Mouse (Mus musculus): ENCODE measurements at regions not wholly inside any gene's neighbourhood (a gene's known extent, or its start where the extent isn't known, plus 50 kb on each side); places are given as distances from the start of the nearest gene placed in this dataset.

DNA sequence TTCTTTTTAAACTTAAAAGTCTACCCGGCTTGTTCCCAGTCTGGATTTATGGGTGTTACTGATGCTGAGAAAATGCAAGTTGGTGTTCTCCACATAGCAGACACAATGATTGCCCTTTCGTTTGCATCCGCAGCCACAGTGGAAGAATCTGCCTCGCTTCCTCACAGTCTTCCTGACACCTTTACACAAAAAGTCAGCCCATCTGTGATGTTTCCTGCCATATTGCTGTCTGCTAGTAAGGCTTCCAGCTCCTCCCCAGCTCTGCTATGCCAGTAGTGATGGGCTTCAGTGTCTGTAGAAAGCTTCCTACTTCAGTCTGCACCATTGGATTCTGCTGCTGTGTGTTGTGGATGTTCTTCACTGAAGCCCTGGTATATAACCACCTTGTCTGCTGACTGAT is 441.8 kb upstream of the Cwc22 start:
- 78% methylated on average over 4 of the region's 4 CpGs for WGBS
- H3K4me1 ChIP-seq (replicated peaks; ENCODE audit: control insufficient read depth, insufficient read depth, low read length) = no peaks in the 10 kb centered on the region
- H3K9me3 ChIP-seq (ENCODE audit: control insufficient read depth, low read length) = no peaks in the 10 kb centered on the region
- no peaks in the 10 kb centered on the region for H3K27me3 ChIP-seq (ENCODE audit: control insufficient read depth, insufficient read depth, low read length)
- ATAC-seq (ENCODE audit: low FRiP score) (no peak), DNase-seq (ENCODE audit: low spot score) (no peak)
- H3K27ac ChIP-seq (ENCODE audit: low read depth, low read length) = no peak overlapping the region
- H3K4me2 ChIP-seq (replicated peaks; ENCODE audit: low read depth, low read length) = no peak overlapping the region
- H3K9ac ChIP-seq (ENCODE audit: low read depth, low read length) = no peak overlapping the region
- H3K4me3 ChIP-seq (ENCODE audit: low read depth, low read length) = no peak overlapping the region
- H3K36me3 ChIP-seq (ENCODE audit: control insufficient read depth, insufficient read depth, low read length) = no peaks in the 10 kb centered on the region

DNA sequence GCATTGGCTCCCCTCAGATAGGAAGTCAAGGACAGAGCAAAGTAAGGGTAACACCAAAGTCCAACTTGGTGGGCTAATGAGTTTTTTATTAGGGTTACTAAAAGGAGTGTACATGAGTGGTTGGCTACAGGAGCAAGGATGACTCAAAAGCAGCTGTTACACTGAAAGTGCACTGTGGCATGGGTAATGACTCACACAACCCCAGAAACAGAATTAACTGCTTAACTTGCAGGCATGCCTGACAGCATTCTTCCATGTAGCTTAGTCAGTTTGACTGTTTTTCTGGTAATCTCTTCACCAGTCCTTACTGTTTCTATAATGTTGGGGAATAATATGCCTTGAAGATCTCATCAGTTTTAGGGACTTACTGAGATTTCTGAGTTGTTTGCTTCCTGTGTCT is 435.1 kb upstream of the Cwc22 start:
- no peak overlapping the region for H3K9ac ChIP-seq (ENCODE audit: low read depth, low read length)

DNA sequence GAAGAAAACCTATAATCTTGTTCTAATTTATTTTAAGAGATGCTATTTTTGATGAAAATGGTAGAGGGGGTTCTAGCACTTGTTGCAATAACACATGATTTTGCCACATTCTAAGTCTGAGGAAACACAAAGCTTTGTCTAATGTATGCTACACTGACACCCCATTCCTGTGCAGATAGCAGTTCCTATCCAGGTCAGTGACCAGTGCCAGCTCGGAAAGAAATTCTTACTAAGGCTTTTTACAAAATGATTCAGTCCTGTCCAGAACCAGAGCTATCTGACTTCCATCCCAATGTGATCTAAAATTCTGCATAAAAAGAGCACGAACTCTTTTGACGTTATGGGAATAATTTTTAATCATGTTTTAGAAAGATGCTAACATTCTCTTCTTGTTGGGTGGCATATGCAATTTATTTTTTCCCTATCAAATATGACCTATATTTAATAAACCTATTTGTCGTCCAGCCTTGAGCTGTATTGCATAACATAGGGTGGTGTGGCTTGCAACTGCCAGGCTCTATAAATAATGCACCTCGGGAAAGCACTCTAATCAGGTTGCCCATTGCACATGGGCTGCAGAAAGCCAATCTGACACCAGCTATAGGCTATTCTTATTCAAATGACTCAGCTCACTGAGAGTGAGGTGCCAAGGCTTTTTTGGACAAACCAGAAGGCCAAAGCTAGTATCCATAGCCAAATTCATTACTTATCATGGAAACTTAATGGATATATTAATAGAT is 385.7 kb upstream of the Cwc22 start:
- H3K4me3 ChIP-seq (ENCODE audit: low read depth, low read length) = no peak overlapping the region
- DNase-seq (ENCODE audit: low spot score) = no peak
- H3K9ac ChIP-seq (ENCODE audit: low read depth, low read length) = no peak overlapping the region
- H3K27me3 ChIP-seq (ENCODE audit: control insufficient read depth, insufficient read depth, low read length) = no peaks in the 10 kb centered on the region
- WGBS = 85% methylated on average over 5 of the region's 5 CpGs
- ATAC-seq (ENCODE audit: low FRiP score) = no peak
- H3K36me3 ChIP-seq (ENCODE audit: control insufficient read depth, insufficient read depth, low read length) = no peaks in the 10 kb centered on the region
- no peaks in the 10 kb centered on the region for H3K4me1 ChIP-seq (replicated peaks; ENCODE audit: control insufficient read depth, insufficient read depth, low read length)
- H3K27ac ChIP-seq (ENCODE audit: low read depth, low read length) = no peak overlapping the region
- no peak overlapping the region for H3K4me2 ChIP-seq (replicated peaks; ENCODE audit: low read depth, low read length)
- no peaks in the 10 kb centered on the region for H3K9me3 ChIP-seq (ENCODE audit: control insufficient read depth, low read length)

More for the DNA sequence above, 435.1 kb upstream of the Cwc22 start:
- ATAC-seq (ENCODE audit: low FRiP score) (no peak), DNase-seq (ENCODE audit: low spot score) (no peak)
- H3K27ac ChIP-seq (ENCODE audit: low read depth, low read length) = no peak overlapping the region
- H3K36me3 ChIP-seq (ENCODE audit: control insufficient read depth, insufficient read depth, low read length) = no peaks in the 10 kb centered on the region
- no peaks in the 10 kb centered on the region for H3K27me3 ChIP-seq (ENCODE audit: control insufficient read depth, insufficient read depth, low read length)
- no peaks in the 10 kb centered on the region for H3K4me1 ChIP-seq (replicated peaks; ENCODE audit: control insufficient read depth, insufficient read depth, low read length)
- no peak overlapping the region for H3K4me3 ChIP-seq (ENCODE audit: low read depth, low read length)
- no peak overlapping the region for H3K4me2 ChIP-seq (replicated peaks; ENCODE audit: low read depth, low read length)
- H3K9me3 ChIP-seq (ENCODE audit: control insufficient read depth, low read length) = no peaks in the 10 kb centered on the region

DNA sequence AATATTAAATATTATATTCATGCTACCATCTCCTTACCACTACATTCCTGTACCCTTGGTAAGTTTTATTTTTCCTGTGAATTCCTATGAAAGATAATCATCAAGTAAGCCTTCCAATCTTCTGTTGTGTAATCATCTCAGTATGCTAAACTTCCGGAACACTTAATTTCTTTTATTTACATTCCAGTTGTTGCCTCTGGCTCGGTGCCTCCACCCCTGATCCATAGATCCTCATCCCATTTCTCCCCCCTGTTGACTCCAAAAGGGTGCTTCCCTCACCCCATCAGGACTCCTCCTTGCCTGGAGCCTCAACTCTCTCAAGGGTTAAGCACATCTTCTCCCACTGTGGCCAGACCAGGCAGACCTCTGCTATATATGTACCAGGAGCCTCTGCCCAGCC is 379.9 kb upstream of the Cwc22 start:
- Histone ChIP-seq H3K4me1 (replicated peaks; ENCODE audit: control insufficient read depth, insufficient read depth, low read length) (no peaks in the 10 kb centered on the region), H3K27ac (ENCODE audit: low read depth, low read length) (no peak overlapping the region), H3K9me3 (ENCODE audit: control insufficient read depth, low read length) (no peaks in the 10 kb centered on the region), H3K9ac (ENCODE audit: low read depth, low read length) (no peak overlapping the region), H3K4me2 (replicated peaks; ENCODE audit: low read depth, low read length) (no peak overlapping the region), H3K4me3 (ENCODE audit: low read depth, low read length) (no peak overlapping the region), H3K36me3 (ENCODE audit: control insufficient read depth, insufficient read depth, low read length) (no peaks in the 10 kb centered on the region), H3K27me3 (ENCODE audit: control insufficient read depth, insufficient read depth, low read length) (no peaks in the 10 kb centered on the region)
- 83% methylated on average over 2 of the region's 2 CpGs for WGBS
- ATAC-seq (ENCODE audit: low FRiP score) = no peak
- no peak for DNase-seq (ENCODE audit: low spot score)

DNA sequence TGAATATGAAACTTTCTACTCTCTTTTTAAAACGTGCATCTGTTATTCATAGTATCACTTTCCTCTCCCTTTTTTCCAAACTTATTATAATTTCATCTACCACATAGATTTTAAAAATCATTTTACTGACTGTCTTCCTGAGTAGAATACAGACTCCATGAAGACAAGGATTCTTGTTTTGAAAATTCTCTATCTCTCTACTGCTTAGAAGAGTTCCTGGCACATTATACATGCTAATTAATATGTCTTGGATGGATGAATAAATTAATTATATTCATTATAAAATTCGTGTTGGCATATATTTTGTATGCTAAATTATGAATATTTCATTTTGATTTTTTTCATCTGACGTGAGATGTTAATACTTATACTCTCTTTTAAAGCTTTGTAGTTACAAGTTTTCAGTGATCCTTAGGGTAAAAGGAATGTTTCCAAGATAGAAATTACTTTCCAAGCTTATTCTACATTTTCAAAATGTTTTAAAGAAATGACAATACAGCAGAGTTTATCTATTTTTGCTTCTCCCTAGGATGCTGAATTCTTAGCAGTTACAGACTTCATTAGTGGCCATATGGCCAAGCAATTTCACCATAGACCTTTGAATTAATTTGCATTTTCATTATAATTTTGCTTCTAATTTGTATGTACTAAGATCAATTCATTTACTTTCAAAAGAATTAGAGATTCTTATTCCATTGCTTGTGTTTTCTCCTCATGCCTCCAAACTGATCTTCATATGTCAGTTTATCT is 376.2 kb upstream of the Cwc22 start:
- no peak overlapping the region for H3K27ac ChIP-seq (ENCODE audit: low read depth, low read length)
- no peaks in the 10 kb centered on the region for H3K36me3 ChIP-seq (ENCODE audit: control insufficient read depth, insufficient read depth, low read length)
- H3K9me3 ChIP-seq (ENCODE audit: control insufficient read depth, low read length) = no peaks in the 10 kb centered on the region
- DNase-seq (ENCODE audit: low spot score) (no peak), ATAC-seq (ENCODE audit: low FRiP score) (no peak)
- no peaks in the 10 kb centered on the region for H3K4me1 ChIP-seq (replicated peaks; ENCODE audit: control insufficient read depth, insufficient read depth, low read length)
- no peak overlapping the region for H3K9ac ChIP-seq (ENCODE audit: low read depth, low read length)
- no peak overlapping the region for H3K4me3 ChIP-seq (ENCODE audit: low read depth, low read length)
- WGBS = 72% methylated on average over 3 of the region's 3 CpGs
- no peak overlapping the region for H3K4me2 ChIP-seq (replicated peaks; ENCODE audit: low read depth, low read length)
- no peaks in the 10 kb centered on the region for H3K27me3 ChIP-seq (ENCODE audit: control insufficient read depth, insufficient read depth, low read length)

DNA sequence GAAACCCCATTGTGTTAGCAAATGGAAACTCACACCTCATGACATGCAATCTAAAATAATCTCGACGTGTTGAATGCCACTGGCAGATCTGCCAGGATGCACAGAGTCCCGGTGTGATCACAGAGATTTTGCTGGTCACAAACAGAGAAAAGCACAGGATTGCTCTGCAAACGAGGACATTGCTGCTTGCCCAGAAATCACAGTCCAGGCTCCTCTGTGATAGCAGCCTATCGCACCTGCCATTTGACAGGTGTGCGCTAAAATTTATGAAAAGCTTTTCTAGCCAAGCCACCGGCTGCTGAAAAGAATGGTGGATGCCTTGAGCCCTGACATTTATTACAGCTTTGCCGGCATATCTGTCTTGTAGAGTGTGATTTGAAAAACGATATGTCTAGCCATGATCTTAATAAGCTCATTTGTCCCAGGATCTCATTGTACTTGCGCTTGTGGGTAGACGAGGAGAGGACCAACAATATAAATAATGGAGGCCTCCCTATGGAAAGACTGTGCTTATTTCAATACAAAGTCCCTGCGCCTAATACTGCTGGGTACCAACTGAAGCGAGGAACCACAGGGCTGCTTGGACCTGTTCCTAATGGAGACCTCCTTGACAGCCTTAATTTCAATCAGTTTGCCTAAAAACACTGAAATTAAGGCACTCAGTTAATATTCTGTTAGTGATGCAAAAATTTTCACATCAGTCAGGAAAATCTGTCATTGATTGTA is 365.8 kb upstream of the Cwc22 start:
- Histone ChIP-seq H3K4me1 (replicated peaks; ENCODE audit: control insufficient read depth, insufficient read depth, low read length) (no peaks in the 10 kb centered on the region), H3K9me3 (ENCODE audit: control insufficient read depth, low read length) (no peaks in the 10 kb centered on the region), H3K4me2 (replicated peaks; ENCODE audit: low read depth, low read length) (no peak overlapping the region), H3K27me3 (ENCODE audit: control insufficient read depth, insufficient read depth, low read length) (no peaks in the 10 kb centered on the region), H3K9ac (ENCODE audit: low read depth, low read length) (no peak overlapping the region), H3K36me3 (ENCODE audit: control insufficient read depth, insufficient read depth, low read length) (no peaks in the 10 kb centered on the region), H3K4me3 (ENCODE audit: low read depth, low read length) (no peak overlapping the region), H3K27ac (ENCODE audit: low read depth, low read length) (no peak overlapping the region)
- DNase-seq (ENCODE audit: low spot score) (no peak), ATAC-seq (ENCODE audit: low FRiP score) (peak; percentile 60; the same call in 1 of the 2 replicates)
- WGBS = 79% methylated on average over 13 of the region's 13 CpGs

DNA sequence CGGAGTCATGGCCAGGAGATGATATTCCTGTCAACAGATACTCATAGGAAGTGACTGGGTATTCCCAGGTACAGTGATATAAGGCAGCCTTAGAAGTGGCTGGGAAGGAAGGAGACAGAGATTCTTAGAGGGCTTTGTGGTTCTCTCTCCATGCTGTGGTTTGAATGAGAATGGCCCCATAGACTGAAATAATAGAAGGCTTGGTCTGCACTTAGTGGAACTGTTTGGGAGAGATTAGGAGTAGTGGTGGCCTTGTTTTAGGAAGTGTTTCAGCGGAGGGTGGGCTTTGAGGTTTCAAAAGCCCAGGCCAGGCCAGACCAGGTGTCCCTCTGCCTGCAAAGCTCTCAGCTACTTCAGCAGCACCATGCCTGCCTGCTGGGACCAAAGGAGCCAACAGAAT is 363.2 kb upstream of the Cwc22 start:
- DNase-seq (ENCODE audit: low spot score) (no peak), ATAC-seq (ENCODE audit: low FRiP score) (no peak)
- no peaks in the 10 kb centered on the region for H3K9me3 ChIP-seq (ENCODE audit: control insufficient read depth, low read length)
- no peaks in the 10 kb centered on the region for H3K4me1 ChIP-seq (replicated peaks; ENCODE audit: control insufficient read depth, insufficient read depth, low read length)
- no peak overlapping the region for H3K4me2 ChIP-seq (replicated peaks; ENCODE audit: low read depth, low read length)
- no peak overlapping the region for H3K27ac ChIP-seq (ENCODE audit: low read depth, low read length)
- 68% methylated on average over 2 of the region's 2 CpGs for WGBS
- H3K9ac ChIP-seq (ENCODE audit: low read depth, low read length) = no peak overlapping the region
- H3K4me3 ChIP-seq (ENCODE audit: low read depth, low read length) = no peak overlapping the region
- no peaks in the 10 kb centered on the region for H3K36me3 ChIP-seq (ENCODE audit: control insufficient read depth, insufficient read depth, low read length)
- no peaks in the 10 kb centered on the region for H3K27me3 ChIP-seq (ENCODE audit: control insufficient read depth, insufficient read depth, low read length)

DNA sequence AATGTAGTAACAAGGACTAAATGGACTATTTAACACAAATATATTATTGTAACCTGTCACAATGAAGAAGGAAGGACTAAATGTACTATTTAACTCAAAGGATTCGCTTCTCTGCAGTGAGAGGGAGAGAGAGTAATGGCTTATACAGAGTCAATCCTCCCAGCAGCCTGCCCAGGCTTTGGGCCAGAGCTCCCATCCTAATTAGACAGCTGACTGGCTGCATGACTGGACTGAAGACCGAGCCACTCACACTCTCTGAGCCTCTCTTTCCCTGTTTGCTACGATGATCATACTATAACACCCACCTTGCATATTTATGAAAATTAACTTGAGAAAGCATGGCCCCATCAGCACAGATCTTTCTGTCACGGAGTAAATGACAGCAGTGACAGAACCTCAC is 360.7 kb upstream of the Cwc22 start:
- WGBS = 89% methylated on average over 4 of the region's 4 CpGs
- Histone ChIP-seq H3K27ac (ENCODE audit: low read depth, low read length) (no peak overlapping the region), H3K9me3 (ENCODE audit: control insufficient read depth, low read length) (no peaks in the 10 kb centered on the region), H3K9ac (ENCODE audit: low read depth, low read length) (no peak overlapping the region), H3K36me3 (ENCODE audit: control insufficient read depth, insufficient read depth, low read length) (no peaks in the 10 kb centered on the region), H3K27me3 (ENCODE audit: control insufficient read depth, insufficient read depth, low read length) (no peaks in the 10 kb centered on the region), H3K4me3 (ENCODE audit: low read depth, low read length) (no peak overlapping the region), H3K4me1 (replicated peaks; ENCODE audit: control insufficient read depth, insufficient read depth, low read length) (no peaks in the 10 kb centered on the region), H3K4me2 (replicated peaks; ENCODE audit: low read depth, low read length) (no peak overlapping the region)
- no peak for ATAC-seq (ENCODE audit: low FRiP score)
- DNase-seq (ENCODE audit: low spot score) = no peak

All from hindbrain, embryonic 11.5 days (tissue).